Mouse (Mus musculus): ENCODE measurements around the gene Tmem120b.

Gene Tmem120b

GRCm38 (mm10) chr5:123151707-123152362 lies 83.6 kb downstream of the Tmem120b start:
- ATAC-seq (ENCODE audit: insufficient number of reproducible peaks, low FRiP score, low TSS enrichment): no peak

DNA sequence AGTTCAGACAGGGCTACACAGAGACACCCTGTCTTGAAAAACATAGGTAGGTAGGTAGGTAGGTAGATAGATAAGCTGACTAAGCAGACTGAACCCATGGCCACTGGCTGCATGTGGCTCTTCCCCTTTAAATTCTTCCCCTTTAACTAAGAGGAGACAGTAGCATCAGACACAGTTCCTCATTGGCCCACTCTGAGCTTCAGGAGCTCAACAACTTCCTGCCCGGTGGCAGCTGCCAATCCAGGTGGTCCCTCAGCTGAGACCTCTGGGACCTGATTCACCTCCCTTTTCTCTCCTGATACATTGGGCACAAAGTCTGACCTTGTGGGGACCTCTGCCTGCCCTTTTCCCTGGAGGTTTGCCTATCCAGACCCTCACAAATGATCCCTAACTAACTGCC lies 84.7 kb downstream of the Tmem120b start:
- ATAC-seq (ENCODE audit: insufficient number of reproducible peaks, low FRiP score, low TSS enrichment): no peak

GRCm38 (mm10) chr5:123155425-123155824 lies 87.2 kb downstream of the Tmem120b start:
- ATAC-seq (ENCODE audit: insufficient number of reproducible peaks, low FRiP score, low TSS enrichment): no peak

GRCm38 (mm10) chr5:123156763-123157162 lies 88.5 kb downstream of the Tmem120b start:
- ATAC-seq (ENCODE audit: insufficient number of reproducible peaks, low FRiP score, low TSS enrichment): no peak

DNA sequence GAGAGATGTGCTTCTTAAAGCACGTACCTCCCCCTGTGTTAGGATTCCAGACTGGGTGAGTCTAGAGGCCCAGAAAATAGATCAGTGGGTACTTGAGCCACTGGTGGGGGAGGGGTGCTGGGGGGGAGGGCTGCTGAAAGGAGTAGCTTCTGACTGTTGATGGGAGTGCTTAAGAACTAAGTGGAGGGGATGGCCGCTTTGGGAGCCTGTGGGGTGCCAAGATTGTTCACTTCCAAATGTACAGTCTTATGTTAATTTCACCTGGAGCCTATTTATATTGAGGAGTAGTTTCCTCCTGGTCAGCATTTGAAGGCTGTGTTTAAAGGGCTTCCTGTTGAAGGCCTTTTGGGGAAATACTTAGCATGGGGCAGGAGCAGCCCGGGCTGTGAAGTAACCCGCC lies 89.8 kb downstream of the Tmem120b start:
- ATAC-seq (ENCODE audit: insufficient number of reproducible peaks, low FRiP score, low TSS enrichment): no peak

DNA sequence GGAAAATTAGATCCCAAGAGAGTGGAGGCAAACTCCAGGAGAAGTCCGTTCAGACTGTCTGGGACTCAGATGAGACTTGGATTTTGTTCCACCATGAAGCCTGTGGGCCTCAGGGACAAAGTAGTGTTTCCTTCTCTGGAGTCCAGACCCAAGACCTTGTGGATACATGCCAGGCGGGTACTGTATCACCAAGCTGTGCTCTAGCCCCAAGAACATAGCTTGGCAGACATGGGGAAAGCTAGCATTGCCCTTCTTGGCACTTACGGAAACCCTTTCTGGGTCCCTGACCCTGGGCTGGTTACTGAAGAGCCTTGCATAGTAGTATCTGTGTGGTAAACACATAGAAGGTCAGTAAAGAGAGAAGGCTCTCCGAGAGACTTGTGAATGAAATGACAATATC lies 91.2 kb downstream of the Tmem120b start:
- ATAC-seq (ENCODE audit: insufficient number of reproducible peaks, low FRiP score, low TSS enrichment): no peak

DNA sequence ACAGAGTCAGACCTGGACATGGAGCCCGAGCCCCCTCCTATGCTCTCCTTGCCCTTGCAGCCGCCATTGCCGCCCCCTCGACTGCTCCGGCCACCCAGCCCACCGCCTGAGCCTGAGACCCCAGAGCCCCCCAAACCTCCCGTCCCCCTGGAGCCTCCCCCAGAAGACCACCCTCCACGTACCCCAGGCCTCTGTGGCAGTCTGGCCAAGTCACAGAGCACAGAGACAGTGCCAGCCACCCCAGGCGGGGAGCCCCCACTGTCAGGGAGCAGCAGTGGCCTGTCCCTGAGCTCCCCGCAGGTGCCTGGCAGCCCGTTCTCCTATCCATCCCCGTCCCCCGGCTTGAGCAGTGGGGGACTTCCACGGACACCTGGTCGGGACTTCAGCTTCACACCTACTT lies 91.7 kb downstream of the Tmem120b start:
- ATAC-seq (ENCODE audit: insufficient number of reproducible peaks, low FRiP score, low TSS enrichment): no peak

GRCm38 (mm10) chr5:123160341-123160740 lies 92.1 kb downstream of the Tmem120b start:
- no peak for ATAC-seq (ENCODE audit: insufficient number of reproducible peaks, low FRiP score, low TSS enrichment)

DNA sequence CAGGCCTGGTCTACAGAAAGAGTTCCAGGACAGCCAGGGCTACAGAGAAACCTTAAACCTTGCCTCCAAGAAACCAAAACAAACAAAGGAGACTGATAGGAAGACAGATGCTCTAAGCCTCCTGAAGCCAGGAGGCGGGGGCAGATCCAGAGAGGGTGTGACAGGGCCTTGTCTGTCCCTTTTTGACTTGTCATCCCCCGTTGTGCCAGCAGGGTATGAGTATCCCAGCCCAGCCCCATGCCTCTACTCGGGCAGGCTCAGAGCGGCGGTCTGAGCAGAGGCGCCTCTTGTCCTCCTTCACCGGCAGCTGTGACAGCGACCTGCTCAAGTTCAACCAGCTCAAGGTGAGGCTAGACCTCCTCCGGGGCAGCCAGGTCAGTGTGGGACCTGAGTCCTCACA lies 94.7 kb downstream of the Tmem120b start:
- no peak for ATAC-seq (ENCODE audit: insufficient number of reproducible peaks, low FRiP score, low TSS enrichment)

GRCm38 (mm10) chr5:123166437-123166836 lies 98.2 kb downstream of the Tmem120b start:
- ATAC-seq (ENCODE audit: insufficient number of reproducible peaks, low FRiP score, low TSS enrichment): no peak

Measured in cerebellum, adult (tissue).